Comparison of ENCODE assay signal across 27 mouse cellular contexts in the genomic region with DNA sequence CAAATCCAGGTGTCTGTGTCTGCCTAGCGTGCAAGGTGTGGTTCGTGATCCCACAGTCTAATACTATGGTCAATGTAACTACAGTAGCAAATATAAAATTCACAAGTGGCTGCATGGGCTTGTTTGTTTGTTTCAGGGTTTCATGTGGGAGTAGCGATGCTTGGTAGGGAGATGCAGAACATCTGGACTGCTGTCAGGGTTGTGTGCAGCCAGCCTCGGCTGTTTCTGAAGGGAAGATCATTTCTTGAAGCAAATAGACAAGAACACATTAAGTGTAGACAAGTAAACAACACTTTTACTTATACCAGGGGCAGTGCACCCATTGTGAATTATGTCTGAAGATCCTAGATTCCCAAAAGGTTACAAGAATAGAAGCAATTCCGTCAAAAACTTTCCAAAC. TPM values are rescaled to one million over a fixed set of nuclear protein-coding genes. Genes with fewer than 3 reads are reported as not detected.
DNase-seq lines count a peak whose midpoint lies in the region; ATAC-seq and TF ChIP-seq lines count a peak whose summit lies in the region.
"Had no signal": no experiment of that assay in that cellular context is flagged by ENCODE, and none has a peak within 500 bp of the region (broad histone marks: within the 10 kb centered on the region; RNA-seq: fewer than 3 reads in every experiment).

No protein-coding gene starts in this region.

- no peak for TF ChIP-seq EP300 in lung, postnatal 0 days (IDR thresholded peaks at IDR 0.05)

- H3K4me3 ChIP-seq in kidney, embryonic 15.5 days (replicated peaks), result no peak overlapping the region
- no peak overlapping the region for H3K4me3 ChIP-seq in lung, embryonic 15.5 days
- H3K4me3 ChIP-seq in lung, adult 2 months (replicated peaks; ENCODE audit: extremely low read depth, low read depth, low read length), result no peak overlapping the region
- H3K4me3 ChIP-seq in lung, postnatal 0 days (ENCODE audit: low read depth, low read length), result no peak overlapping the region
- H3K4me3 ChIP-seq: embryonic facial prominence, embryonic 10.5 days; embryonic facial prominence, embryonic 12.5 days; forebrain, embryonic 13.5 days; forebrain, embryonic 15.5 days had no signal

- 0 out of 2 replicates have a peak, but pooled peaks have one; percentile 33 for ATAC-seq in kidney, embryonic 15.5 days (replicated peaks; ENCODE audit: low FRiP score)
- peak; percentile 74; the same call in 1 of the 2 replicates for ATAC-seq in lung, embryonic 15.5 days (ENCODE audit: borderline replicate concordance, extremely low read depth, low FRiP score, low TSS enrichment)
- no peak for ATAC-seq in lung, postnatal 0 days
- ATAC-seq: activated CD4-positive, CD25-positive, alpha-beta regulatory T cell, adult 4 months; CD4-positive, CD25-positive, alpha-beta regulatory T cell, adult 4 months; forebrain, embryonic 13.5 days; forebrain, embryonic 15.5 days; Patski had no signal

- H3K36me3 ChIP-seq in kidney, embryonic 15.5 days, result no peaks in the 10 kb centered on the region
- H3K36me3 ChIP-seq in lung, embryonic 15.5 days, result no peaks in the 10 kb centered on the region
- no peaks in the 10 kb centered on the region for H3K36me3 ChIP-seq in lung, postnatal 0 days (ENCODE audit: insufficient read depth, low read length)
- H3K36me3 ChIP-seq: embryonic facial prominence, embryonic 10.5 days; embryonic facial prominence, embryonic 12.5 days; forebrain, embryonic 15.5 days; G1E had no signal

- no peaks in the 10 kb centered on the region for H3K4me1 ChIP-seq in kidney, embryonic 15.5 days
- no peaks in the 10 kb centered on the region for H3K4me1 ChIP-seq in lung, embryonic 15.5 days
- H3K4me1 ChIP-seq in lung, adult 2 months (ENCODE audit: control insufficient read depth, insufficient read depth, low read length), result no peaks in the 10 kb centered on the region
- H3K4me1 ChIP-seq in lung, postnatal 0 days (ENCODE audit: insufficient read depth, low read depth, low read length), result no peaks in the 10 kb centered on the region
- H3K4me1 ChIP-seq: embryonic facial prominence, embryonic 10.5 days; embryonic facial prominence, embryonic 12.5 days; forebrain, embryonic 15.5 days had no signal

- no peak overlapping the region for H3K9ac ChIP-seq in kidney, embryonic 15.5 days
- no peak overlapping the region for H3K9ac ChIP-seq in lung, embryonic 15.5 days
- no peak overlapping the region for H3K9ac ChIP-seq in lung, postnatal 0 days (replicated peaks; ENCODE audit: low read depth)
- H3K9ac ChIP-seq: embryonic facial prominence, embryonic 12.5 days; forebrain, embryonic 13.5 days; forebrain, embryonic 15.5 days had no signal

- DNase-seq in kidney, adult 8-10 months, result no peak
- no peak for DNase-seq in lung, adult 2 months
- peak; percentile 27 for DNase-seq in lung, postnatal 0 days (ENCODE audit: low spot score)
- DNase-seq in lung, postnatal 25 days (ENCODE audit: low spot score), result no peak
- DNase-seq: adrenal gland, adult 8-10 months; adrenal gland, postnatal 14 days; adrenal gland, postnatal 36 days; B cell, adult 2 months; cerebellum, adult 11-12 months; cerebellum, adult 2 months; cerebellum, adult 9-10 months; cerebellum, postnatal 10 days; cerebellum, postnatal 25 days had no signal

- no peaks in the 10 kb centered on the region for H3K27me3 ChIP-seq in kidney, embryonic 15.5 days
- no peaks in the 10 kb centered on the region for H3K27me3 ChIP-seq in lung, embryonic 15.5 days
- H3K27me3 ChIP-seq in lung, postnatal 0 days (replicated peaks; ENCODE audit: insufficient read depth, low read length), result no peaks in the 10 kb centered on the region
- H3K27me3 ChIP-seq: CH12.LX; embryonic facial prominence, embryonic 12.5 days; forebrain, embryonic 13.5 days; forebrain, embryonic 15.5 days; Patski had no signal

- H3K9me3 ChIP-seq in kidney, embryonic 15.5 days (replicated peaks), result no peaks in the 10 kb centered on the region
- H3K9me3 ChIP-seq in lung, embryonic 15.5 days, result no peaks in the 10 kb centered on the region
- no peaks in the 10 kb centered on the region for H3K9me3 ChIP-seq in lung, postnatal 0 days (ENCODE audit: low read length)
- H3K9me3 ChIP-seq: embryonic facial prominence, embryonic 10.5 days; embryonic facial prominence, embryonic 12.5 days; forebrain, embryonic 13.5 days; forebrain, embryonic 15.5 days had no signal

- H3K27ac ChIP-seq in kidney, embryonic 15.5 days, result no peak overlapping the region
- no peak overlapping the region for H3K27ac ChIP-seq in lung, embryonic 15.5 days
- H3K27ac ChIP-seq in lung, postnatal 0 days (ENCODE audit: low read length), result no peak overlapping the region
- H3K27ac ChIP-seq: embryonic facial prominence, embryonic 10.5 days; embryonic facial prominence, embryonic 12.5 days; forebrain, embryonic 13.5 days; forebrain, embryonic 15.5 days had no signal

- 66% methylated on average over 5 of the region's 5 CpGs for WGBS in kidney, embryonic 15.5 days
- 52% methylated on average over 5 of the region's 5 CpGs for WGBS in lung, embryonic 15.5 days
- 74% methylated on average over 5 of the region's 5 CpGs for WGBS in lung, adult 2 months
- 55% methylated on average over 5 of the region's 5 CpGs for WGBS in lung, postnatal 0 days

- no peak for TF ChIP-seq POLR2A in lung, adult 2 months (IDR thresholded peaks at IDR 0.05; ENCODE audit: borderline replicate concordance, extremely low read depth, low read depth, low read length)

- no peak overlapping the region for H3K4me2 ChIP-seq in kidney, embryonic 15.5 days
- H3K4me2 ChIP-seq in lung, embryonic 15.5 days, result no peak overlapping the region
- H3K4me2 ChIP-seq in lung, postnatal 0 days (replicated peaks; ENCODE audit: low read depth, low read length), result no peak overlapping the region
- H3K4me2 ChIP-seq: embryonic facial prominence, embryonic 12.5 days; forebrain, embryonic 13.5 days; forebrain, embryonic 15.5 days had no signal

- TF ChIP-seq CTCF in lung, adult 2 months (IDR thresholded peaks at IDR 0.05; ENCODE audit: insufficient read depth, low read length), result no peak
- TF ChIP-seq CTCF in lung, postnatal 0 days (IDR thresholded peaks at IDR 0.05), result no peak

RNA-seq across cellular contexts. Expression of a gene that starts 36.6 kb away (rescaled TPM):
- polyA plus RNA-seq in kidney, embryonic 15.5 days (2015; fragmentation: Nextera tagmentation; extraction: Ambion mirVana), result not detected in 2 replicates
- polyA plus RNA-seq in lung, embryonic 15.5 days (2015; fragmentation: Nextera tagmentation; extraction: Ambion mirVana), result not detected in 2 replicates
- polyA plus RNA-seq in lung, adult 2 months (2012; rRNA removed), result not detected in 2 replicates
- not detected in 2 replicates for polyA plus RNA-seq in lung, postnatal 0 days (2015; fragmentation: Nextera tagmentation; extraction: Ambion mirVana)
- polyA plus RNA-seq: cerebellum, adult 2 months; cortical plate, adult 2 months; embryonic facial prominence, embryonic 10.5 days; embryonic facial prominence, embryonic 12.5 days; embryonic facial prominence, embryonic 14.5 days; forebrain, embryonic 11.5 days; forebrain, embryonic 13.5 days; forebrain, embryonic 15.5 days; G1E; Patski had no signal
